Mouse (Mus musculus): ENCODE measurements around the gene Cebpz.

The Cebpz gene

GRCm38 (mm10) chr17:78906892-78907291 is 30.0 kb downstream of the Cebpz start, which contains the start of gene Sult6b1:
Gene Sult6b1 (minus strand): TSS chr17:78906992.
- ATAC-seq (ENCODE audit: insufficient number of reproducible peaks, low FRiP score, low TSS enrichment), result no peak

- ATAC-seq (ENCODE audit: insufficient number of reproducible peaks, low FRiP score, low TSS enrichment), result no peak
Observed at GRCm38 (mm10) chr17:78903158-78903557, 33.7 kb downstream of the Cebpz start.

GRCm38 (mm10) chr17:78895394-78895793 is 41.5 kb downstream of the Cebpz start:
- no peak for ATAC-seq (ENCODE audit: insufficient number of reproducible peaks, low FRiP score, low TSS enrichment)

- ATAC-seq (ENCODE audit: insufficient number of reproducible peaks, low FRiP score, low TSS enrichment), result no peak
Observed at GRCm38 (mm10) chr17:78894991-78895390, 41.9 kb downstream of the Cebpz start.

GRCm38 (mm10) chr17:78891020-78891419 is 45.8 kb downstream of the Cebpz start:
- no peak for ATAC-seq (ENCODE audit: insufficient number of reproducible peaks, low FRiP score, low TSS enrichment)

- ATAC-seq (ENCODE audit: insufficient number of reproducible peaks, low FRiP score, low TSS enrichment), result peak; percentile 43
Observed at GRCm38 (mm10) chr17:78889184-78889583, 47.7 kb downstream of the Cebpz start.

GRCm38 (mm10) chr17:78888554-78888953 is 48.3 kb downstream of the Cebpz start:
- ATAC-seq (ENCODE audit: insufficient number of reproducible peaks, low FRiP score, low TSS enrichment), result peak; percentile 53; the same call in 1 of the 2 replicates

- no peak for ATAC-seq (ENCODE audit: insufficient number of reproducible peaks, low FRiP score, low TSS enrichment)
Observed at GRCm38 (mm10) chr17:78885286-78886065, 51.4 kb downstream of the Cebpz start.

- ATAC-seq (ENCODE audit: insufficient number of reproducible peaks, low FRiP score, low TSS enrichment), result no peak
Observed at GRCm38 (mm10) chr17:78883291-78883690, 53.6 kb downstream of the Cebpz start.

- peak; percentile 84 for ATAC-seq (ENCODE audit: insufficient number of reproducible peaks, low FRiP score, low TSS enrichment)
Observed at GRCm38 (mm10) chr17:78882401-78883112, 54.3 kb downstream of the Cebpz start, which contains the start of gene Eif2ak2. Gene Eif2ak2 (minus strand): TSS chr17:78882573.

- peak; percentile 28; the same call in 1 of the 2 replicates for ATAC-seq (ENCODE audit: insufficient number of reproducible peaks, low FRiP score, low TSS enrichment)
Observed at GRCm38 (mm10) chr17:78881878-78882304, 55.0 kb downstream of the Cebpz start.

GRCm38 (mm10) chr17:78873886-78874285 is 63.0 kb downstream of the Cebpz start:
- ATAC-seq (ENCODE audit: insufficient number of reproducible peaks, low FRiP score, low TSS enrichment), result no peak

Data from cerebellum, adult (tissue).